Comparison of ENCODE assay signal across 8 mouse cellular contexts in genomic region chr1:168429406-168429805, GRCm38 (mm10). TPM values are rescaled to one million over a fixed set of nuclear protein-coding genes. Genes with fewer than 3 reads are reported as not detected.
DNase-seq lines count a peak whose midpoint lies in the region; ATAC-seq lines count a peak whose summit lies in the region.

No protein-coding gene starts in this region.

- H3K4me2 ChIP-seq in heart, embryonic 14.5 days (ENCODE audit: low read length), result peak overlapping the region; percentile 83
- peak overlapping the region; percentile 66 for H3K4me2 ChIP-seq in midbrain, embryonic 12.5 days (replicated peaks)

- WGBS in heart, embryonic 14.5 days, result 4% methylated on average over 5 of the region's 5 CpGs
- WGBS in hindbrain, embryonic 10.5 days, result 0% methylated on average over 5 of the region's 5 CpGs
- 0% methylated on average over 5 of the region's 5 CpGs for WGBS in midbrain, embryonic 12.5 days

- peaks cover 8 to 38% of the 10 kb centered on the region in 2 experiments for H3K4me1 ChIP-seq in heart, embryonic 14.5 days (ENCODE audit: control insufficient read depth in 2 of 2, insufficient read depth in 2 of 2, low read length in 2 of 2)
- H3K4me1 ChIP-seq in brown adipose tissue, adult 24 weeks (ENCODE audit: control insufficient read depth, insufficient read depth, insufficient read length, low read length), result peaks cover 5% of the 10 kb centered on the region; the same call in 1 of the 2 replicates
- H3K4me1 ChIP-seq in hindbrain, embryonic 10.5 days (replicated peaks), result peaks cover 46% of the 10 kb centered on the region
- peaks cover 38% of the 10 kb centered on the region for H3K4me1 ChIP-seq in midbrain, embryonic 12.5 days

- no peak for DNase-seq in heart, adult 8-10 months (ENCODE audit: low spot score)
- DNase-seq in hindbrain, embryonic 10.5 days (ENCODE audit: low spot score), result no peak
- no peak for DNase-seq in left cerebral cortex, adult 9 months (ENCODE audit: low spot score in 2 of 2)
- DNase-seq in left cerebral cortex, adult 11 months (ENCODE audit: low spot score), result no peak
- no peak for DNase-seq in layer of hippocampus, adult 8-10 months (ENCODE audit: low spot score in 2 of 2)

- peak overlapping the region; percentile 45 to 68 for H3K4me3 ChIP-seq in heart, embryonic 14.5 days (ENCODE audit: control insufficient read depth in 1 of 2, insufficient read depth in 1 of 2, low read depth in 1 of 2, low read length in 2 of 2)
- H3K4me3 ChIP-seq in brown adipose tissue, adult 24 weeks (ENCODE audit: insufficient read depth, low read depth, low read length), result peak overlapping the region; percentile 47
- peak overlapping the region; percentile 87 for H3K4me3 ChIP-seq in hindbrain, embryonic 10.5 days
- H3K4me3 ChIP-seq in midbrain, embryonic 12.5 days, result peak overlapping the region; percentile 85

- no peaks in the 10 kb centered on the region for H3K36me3 ChIP-seq in heart, embryonic 14.5 days (ENCODE audit: control insufficient read depth, insufficient read depth, low read length)
- no peaks in the 10 kb centered on the region for H3K36me3 ChIP-seq in hindbrain, embryonic 10.5 days
- H3K36me3 ChIP-seq in midbrain, embryonic 12.5 days, result no peaks in the 10 kb centered on the region

- H3K27ac ChIP-seq in heart, embryonic 14.5 days (replicated peaks in 1 of 2; ENCODE audit: control insufficient read depth in 1 of 2, insufficient read depth in 1 of 2, low read depth in 2 of 2, low read length in 2 of 2), result peak overlapping the region; percentile 24 to 77; a peak in 3 of 4 replicates
- no peak overlapping the region; the same call in 1 of the 2 replicates for H3K27ac ChIP-seq in brown adipose tissue, adult 24 weeks (replicated peaks; ENCODE audit: low read depth, low read length)
- H3K27ac ChIP-seq in hindbrain, embryonic 10.5 days, result peak overlapping the region; percentile 98
- peak overlapping the region; percentile 100 for H3K27ac ChIP-seq in midbrain, embryonic 12.5 days (replicated peaks)

- H3K27me3 ChIP-seq in heart, embryonic 14.5 days (ENCODE audit: control insufficient read depth, insufficient read depth, low read length), result no peaks in the 10 kb centered on the region
- H3K27me3 ChIP-seq in hindbrain, embryonic 10.5 days (ENCODE audit: insufficient read depth, poor library complexity, severe bottlenecking), result no peaks in the 10 kb centered on the region
- H3K27me3 ChIP-seq in midbrain, embryonic 12.5 days, result no peaks in the 10 kb centered on the region

- ATAC-seq in heart, embryonic 14.5 days (ENCODE audit: insufficient number of reproducible peaks, insufficient read depth, low FRiP score, low read depth), result no peak
- no peak for ATAC-seq in midbrain, embryonic 12.5 days (ENCODE audit: low FRiP score, low read depth)

- no peaks in the 10 kb centered on the region for H3K9me3 ChIP-seq in heart, embryonic 14.5 days (ENCODE audit: control insufficient read depth, low read length)
- H3K9me3 ChIP-seq in hindbrain, embryonic 10.5 days, result no peaks in the 10 kb centered on the region
- H3K9me3 ChIP-seq in midbrain, embryonic 12.5 days, result no peaks in the 10 kb centered on the region

- H3K9ac ChIP-seq in heart, embryonic 14.5 days (ENCODE audit: low read length), result peak overlapping the region; percentile 88
- peak overlapping the region; percentile 91 for H3K9ac ChIP-seq in midbrain, embryonic 12.5 days (replicated peaks)

RNA-seq across cellular contexts. Expression of gene Pbx1, which starts 2.7 kb away (rescaled TPM):
- polyA plus RNA-seq in heart, embryonic 14.5 days (2014; fragmentation: Nextera tagmentation; extraction: Ambion mirVana), result 27.3 and 30.7 TPM in 2 replicates
- 10 to 100 TPM; 48.1 to 60.7 (median 56.2) TPM for total RNA-seq in heart, adult 8-10 months (2022)
- polyA plus RNA-seq in brown adipose tissue, adult 24 weeks (2012; ENCODE audit: insufficient read depth, insufficient read length, missing spikeins), result 10.7 and 15.1 TPM in 2 replicates
- 34.4 and 35.4 TPM in 2 replicates for polyA plus RNA-seq in hindbrain, embryonic 10.5 days (2016; fragmentation: Nextera tagmentation; extraction: Ambion mirVana)
- 73.7 TPM in 2 replicates for polyA plus RNA-seq in midbrain, embryonic 12.5 days (2016; fragmentation: Nextera tagmentation; extraction: Ambion mirVana)
- 100 to 1,000 TPM; 117 to 134 (median 122) TPM for total RNA-seq in layer of hippocampus, adult 8-10 months (2022)
